Mouse (Mus musculus): Measurements from ENCODE around the gene Spata22. TPM values are rescaled to one million over a fixed set of nuclear protein-coding genes. Genes with fewer than 3 reads are reported as not detected.

The Spata22 gene
- not detected for polyA plus RNA-seq (2012; fragmentation: generic; extraction: Trizol)

DNA sequence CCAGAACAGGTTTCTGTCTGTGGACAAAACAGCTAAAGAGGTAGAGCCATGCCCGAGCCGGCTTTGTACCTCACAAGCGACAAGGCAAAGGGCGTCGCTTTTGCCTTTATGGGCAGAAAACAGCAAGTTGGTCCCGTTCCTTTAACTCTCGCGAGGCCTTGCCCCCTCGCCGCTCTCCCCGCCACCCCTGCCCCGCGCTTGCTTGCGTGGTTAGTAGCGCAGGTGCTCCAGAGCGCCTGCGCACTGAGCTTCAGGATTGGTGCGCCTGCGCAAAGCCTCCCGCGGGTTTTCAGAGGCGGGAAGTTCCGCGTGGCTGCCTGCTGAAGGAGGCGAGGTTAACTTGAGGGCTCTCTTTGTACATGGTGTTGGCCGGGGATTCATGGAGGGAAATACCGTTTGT lies at the start of gene Spata22, which contains the start of the genes Aspa and Gm49340:
Gene Spata22 (plus strand): TSS at position 300 of the 400 bp plus-strand sequence.
Gene Aspa (minus strand): TSS at position 155 of the 400 bp plus-strand sequence.
Gene Gm49340 (plus strand): TSS at position 300 of the 400 bp plus-strand sequence.
- Histone ChIP-seq H3ac (ENCODE audit: control insufficient read depth, insufficient read length) (no peak within 1 kb of the TSS), H3K27me3 (ENCODE audit: control insufficient read depth, insufficient read depth, insufficient read length) (no peaks in the 10 kb centered on the region), H3K4me2 (ENCODE audit: low read depth) (no peak within 1 kb of the TSS), H3K36me3 (ENCODE audit: control insufficient read depth, insufficient read depth) (no peaks in the 10 kb centered on the region), H3K79me2 (ENCODE audit: control insufficient read depth, insufficient read depth) (no peaks in the 10 kb centered on the region), H3K4me3 (no peak within 1 kb of the TSS)
- TF ChIP-seq REST (IDR thresholded peaks at IDR 0.05; ENCODE audit: insufficient read depth, insufficient read length) (no peak), TCF3 (IDR thresholded peaks at IDR 0.05; ENCODE audit: insufficient read length, low read depth) (no peak), CEBPB (IDR thresholded peaks at IDR 0.05; ENCODE audit: insufficient read depth, poor library complexity, severe bottlenecking) (no peak), POLR2AphosphoS2 (IDR thresholded peaks at IDR 0.05; ENCODE audit: insufficient read length, low read depth) (no peak), E2F4 (IDR thresholded peaks at IDR 0.05; ENCODE audit: insufficient read depth) (no peak), MYOD1 (IDR thresholded peaks at IDR 0.05; ENCODE audit: control insufficient read depth in 1 of 3, insufficient read length in 2 of 3, low read depth in 2 of 3) (no peak), TCF12 (IDR thresholded peaks at IDR 0.05; ENCODE audit: insufficient read depth, poor library complexity, severe bottlenecking) (no peak), MAX (IDR thresholded peaks at IDR 0.05; ENCODE audit: low read depth) (no peak), MYOG (IDR thresholded peaks at IDR 0.05; ENCODE audit: control insufficient read depth in 1 of 3, insufficient read depth in 1 of 3, insufficient read length in 2 of 3, low read depth in 2 of 3) (no peak), POLR2A (IDR thresholded peaks at IDR 0.05; ENCODE audit: insufficient read length, low read depth) (no peak)

DNA sequence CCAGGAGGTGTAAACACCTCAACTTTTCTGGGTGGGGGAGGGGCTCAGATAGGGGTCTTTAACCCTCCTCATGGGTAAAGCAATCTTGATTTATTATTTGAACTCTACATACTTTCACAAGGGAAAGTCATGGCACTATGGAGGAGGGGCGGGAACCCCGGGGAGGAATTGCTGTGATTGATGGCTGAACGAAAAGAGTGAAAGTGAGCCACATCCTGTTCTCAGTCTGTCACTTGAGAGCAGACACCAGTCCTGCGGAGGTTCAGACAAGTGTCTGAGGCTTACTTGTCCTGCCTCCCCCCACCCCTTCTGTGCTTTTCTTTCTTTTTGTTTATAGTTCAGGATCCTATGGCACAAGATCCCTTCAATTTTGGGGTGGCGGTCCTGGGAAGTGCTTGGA lies 48.8 kb upstream of the Spata22 start:
- H3K4me3 ChIP-seq = no peak overlapping the region
- no peaks in the 10 kb centered on the region for H3K36me3 ChIP-seq (ENCODE audit: control insufficient read depth, insufficient read depth)
- no peak overlapping the region for H3ac ChIP-seq (ENCODE audit: control insufficient read depth, insufficient read length)
- no peaks in the 10 kb centered on the region for H3K79me2 ChIP-seq (ENCODE audit: control insufficient read depth, insufficient read depth)
- no peaks in the 10 kb centered on the region for H3K27me3 ChIP-seq (ENCODE audit: control insufficient read depth, insufficient read depth, insufficient read length)
- H3K4me2 ChIP-seq (ENCODE audit: low read depth) = no peak overlapping the region
- TF ChIP-seq SRF (IDR thresholded peaks at IDR 0.05; ENCODE audit: control insufficient read depth, insufficient read length, low read depth) (no peak), MYOG (IDR thresholded peaks at IDR 0.05; ENCODE audit: control insufficient read depth in 1 of 3, insufficient read depth in 1 of 3, insufficient read length in 2 of 3, low read depth in 2 of 3) (no peak), POLR2A (IDR thresholded peaks at IDR 0.05; ENCODE audit: insufficient read length, low read depth) (no peak), TCF3 (IDR thresholded peaks at IDR 0.05; ENCODE audit: insufficient read length, low read depth) (no peak), POLR2AphosphoS2 (IDR thresholded peaks at IDR 0.05; ENCODE audit: insufficient read length, low read depth) (no peak), MAX (IDR thresholded peaks at IDR 0.05; ENCODE audit: low read depth) (no peak), REST (IDR thresholded peaks at IDR 0.05; ENCODE audit: insufficient read depth, insufficient read length) (no peak), MYOD1 (IDR thresholded peaks at IDR 0.05; ENCODE audit: control insufficient read depth in 1 of 3, insufficient read length in 2 of 3, low read depth in 2 of 3) (no peak), USF1 (IDR thresholded peaks at IDR 0.05; ENCODE audit: low read depth) (no peak), CEBPB (IDR thresholded peaks at IDR 0.05; ENCODE audit: insufficient read depth, poor library complexity, severe bottlenecking) (no peak), TCF12 (IDR thresholded peaks at IDR 0.05; ENCODE audit: insufficient read depth, poor library complexity, severe bottlenecking) (no peak), E2F4 (IDR thresholded peaks at IDR 0.05; ENCODE audit: insufficient read depth) (no peak)

DNA sequence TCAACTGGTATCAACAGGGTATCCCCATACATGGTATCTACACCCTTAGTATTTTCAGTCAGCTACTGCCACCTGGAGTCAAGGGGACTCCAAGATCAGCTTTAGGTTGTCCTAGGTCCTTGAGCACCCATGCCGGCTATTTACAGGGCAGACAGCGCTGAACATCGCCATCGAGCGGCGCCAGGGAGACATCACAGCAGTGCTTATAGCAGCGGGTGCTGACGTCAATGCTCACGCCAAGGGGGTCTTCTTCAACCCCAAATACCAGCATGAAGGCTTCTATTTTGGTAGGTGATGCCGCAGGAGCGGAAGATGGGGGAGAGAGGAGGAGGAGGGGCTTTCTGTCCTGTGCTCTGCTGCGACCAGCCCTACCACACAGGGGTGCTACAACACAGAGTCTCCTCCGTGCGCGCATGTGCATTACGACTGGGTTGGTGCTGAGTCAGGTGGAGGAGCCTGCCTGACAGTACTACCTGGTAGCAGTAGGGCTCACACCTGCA lies 48.0 kb upstream of the Spata22 start:
- Histone ChIP-seq H3ac (ENCODE audit: control insufficient read depth, insufficient read length) (no peak overlapping the region), H3K27me3 (ENCODE audit: control insufficient read depth, insufficient read depth, insufficient read length) (no peaks in the 10 kb centered on the region), H3K36me3 (ENCODE audit: control insufficient read depth, insufficient read depth) (no peaks in the 10 kb centered on the region), H3K79me2 (ENCODE audit: control insufficient read depth, insufficient read depth) (no peaks in the 10 kb centered on the region), H3K4me2 (ENCODE audit: low read depth) (no peak overlapping the region), H3K4me3 (no peak overlapping the region)
- TF ChIP-seq E2F4 (IDR thresholded peaks at IDR 0.05; ENCODE audit: insufficient read depth) = no peak
- no peak for TF ChIP-seq TCF12 (IDR thresholded peaks at IDR 0.05; ENCODE audit: insufficient read depth, poor library complexity, severe bottlenecking)
- TF ChIP-seq CEBPB (IDR thresholded peaks at IDR 0.05; ENCODE audit: insufficient read depth, poor library complexity, severe bottlenecking) = no peak
- TF ChIP-seq SRF (IDR thresholded peaks at IDR 0.05; ENCODE audit: control insufficient read depth, insufficient read length, low read depth) = no peak
- TF ChIP-seq REST (IDR thresholded peaks at IDR 0.05; ENCODE audit: insufficient read depth, insufficient read length) = no peak
- no peak for TF ChIP-seq USF1 (IDR thresholded peaks at IDR 0.05; ENCODE audit: low read depth)
- TF ChIP-seq POLR2A (IDR thresholded peaks at IDR 0.05; ENCODE audit: insufficient read length, low read depth) = no peak
- TF ChIP-seq TCF3 (IDR thresholded peaks at IDR 0.05; ENCODE audit: insufficient read length, low read depth) = no peak
- TF ChIP-seq MYOG (IDR thresholded peaks at IDR 0.05; ENCODE audit: control insufficient read depth in 1 of 3, insufficient read depth in 1 of 3, insufficient read length in 2 of 3, low read depth in 2 of 3) = no peak
- TF ChIP-seq MYOD1 (IDR thresholded peaks at IDR 0.05; ENCODE audit: control insufficient read depth in 1 of 3, insufficient read length in 2 of 3, low read depth in 2 of 3) = no peak
- TF ChIP-seq POLR2AphosphoS2 (IDR thresholded peaks at IDR 0.05; ENCODE audit: insufficient read length, low read depth) = no peak
- no peak for TF ChIP-seq MAX (IDR thresholded peaks at IDR 0.05; ENCODE audit: low read depth)

DNA sequence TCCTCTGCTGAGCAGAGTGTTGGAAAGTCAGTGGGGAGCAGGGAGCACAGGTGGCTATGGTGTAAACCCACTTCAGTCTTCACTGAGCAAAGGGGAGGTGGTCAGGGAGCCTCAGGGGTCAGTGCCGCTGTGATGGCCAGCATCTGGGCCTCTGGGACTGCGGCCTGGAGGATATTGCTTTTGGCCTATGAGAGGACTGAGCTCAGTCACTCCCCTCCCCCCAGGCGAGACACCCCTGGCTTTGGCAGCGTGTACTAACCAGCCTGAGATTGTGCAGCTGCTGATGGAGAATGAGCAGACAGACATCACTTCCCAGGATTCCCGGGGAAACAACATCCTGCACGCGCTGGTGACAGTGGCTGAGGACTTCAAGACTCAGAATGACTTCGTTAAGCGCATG lies 46.2 kb upstream of the Spata22 start:
- Histone ChIP-seq H3K79me2 (ENCODE audit: control insufficient read depth, insufficient read depth) (no peaks in the 10 kb centered on the region), H3K4me3 (no peak overlapping the region), H3K4me2 (ENCODE audit: low read depth) (no peak overlapping the region), H3K36me3 (ENCODE audit: control insufficient read depth, insufficient read depth) (no peaks in the 10 kb centered on the region), H3K27me3 (ENCODE audit: control insufficient read depth, insufficient read depth, insufficient read length) (no peaks in the 10 kb centered on the region), H3ac (ENCODE audit: control insufficient read depth, insufficient read length) (no peak overlapping the region)
- TF ChIP-seq CEBPB (IDR thresholded peaks at IDR 0.05; ENCODE audit: insufficient read depth, poor library complexity, severe bottlenecking) (no peak), REST (IDR thresholded peaks at IDR 0.05; ENCODE audit: insufficient read depth, insufficient read length) (no peak), USF1 (IDR thresholded peaks at IDR 0.05; ENCODE audit: low read depth) (no peak), MYOD1 (IDR thresholded peaks at IDR 0.05; ENCODE audit: control insufficient read depth in 1 of 3, insufficient read length in 2 of 3, low read depth in 2 of 3) (no peak), POLR2AphosphoS2 (IDR thresholded peaks at IDR 0.05; ENCODE audit: insufficient read length, low read depth) (no peak), SRF (IDR thresholded peaks at IDR 0.05; ENCODE audit: control insufficient read depth, insufficient read length, low read depth) (no peak), MAX (IDR thresholded peaks at IDR 0.05; ENCODE audit: low read depth) (no peak), POLR2A (IDR thresholded peaks at IDR 0.05; ENCODE audit: insufficient read length, low read depth) (no peak)
